Mouse (Mus musculus) myocyte (in vitro differentiated cells): Measurements from ENCODE around the gene H2-M11.

Experiments used
- MYOD1 ChIP-seq, 3 experiments: IDR thresholded peaks; one replicate each; pipeline ENCODE4 v1.6.1; 2011; ENCODE audit warnings: control low read depth in 2 of 3, low read depth in 2 of 3, mild to moderate bottlenecking in 2 of 3, moderate library complexity in 1 of 3; ENCODE audit not compliant: insufficient read length in 2 of 3, control insufficient read depth in 1 of 3
- POLR2A ChIP-seq: IDR thresholded peaks from one replicate; pipeline ENCODE4 v1.6.1; 2011; ENCODE audit warnings: low read depth, mild to moderate bottlenecking, control low read depth, moderate library complexity; ENCODE audit not compliant: insufficient read length
- POLR2AphosphoS2 ChIP-seq: IDR thresholded peaks from one replicate; pipeline ENCODE4 v1.6.1; 2011; ENCODE audit warnings: low read depth, control low read depth; ENCODE audit not compliant: insufficient read length
- REST ChIP-seq: IDR thresholded peaks from one replicate; pipeline ENCODE4 v1.6.1; 2011; ENCODE audit warnings: mild to moderate bottlenecking, control low read depth, moderate library complexity; ENCODE audit not compliant: insufficient read depth, insufficient read length
- SRF ChIP-seq: IDR thresholded peaks from one replicate; pipeline ENCODE4 v1.6.1; 2011; ENCODE audit warnings: low read depth; ENCODE audit not compliant: control insufficient read depth, insufficient read length
- USF1 ChIP-seq: IDR thresholded peaks from one replicate; pipeline ENCODE4 v1.6.1; 2011; ENCODE audit warnings: low read depth, mild to moderate bottlenecking, control low read depth, moderate library complexity

DNA sequence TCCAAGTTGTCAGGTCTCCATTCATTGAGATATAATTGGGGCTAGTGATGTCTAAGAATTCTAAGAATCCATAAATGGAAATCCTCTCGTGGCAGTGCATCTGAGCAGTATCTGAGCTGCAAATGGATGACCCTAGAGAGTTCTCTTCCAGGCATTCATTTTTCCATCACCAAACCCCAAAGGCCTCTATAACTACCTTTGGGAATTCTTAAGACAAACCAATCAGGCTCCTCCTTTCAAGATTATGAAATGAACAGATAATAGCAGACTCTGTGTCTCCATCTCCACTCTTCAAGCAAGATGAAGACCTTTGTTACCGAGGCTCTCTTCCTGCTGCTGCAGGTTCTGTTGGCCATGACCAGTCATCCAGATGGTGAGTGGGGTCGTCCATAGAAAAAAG is at the start of gene H2-M11:
- TF ChIP-seq POLR2A (no peak), POLR2AphosphoS2 (no peak), MYOD1 (IDR thresholded peaks at IDR 0.05; ENCODE audit: control insufficient read depth in 1 of 3, insufficient read length in 2 of 3, low read depth in 2 of 3) (no peak), USF1 (no peak), SRF (no peak), REST (no peak)
